Mouse (Mus musculus): ENCODE data around the gene Txnrd1. TPM values are rescaled to one million over a fixed set of nuclear protein-coding genes. Genes with fewer than 3 reads are reported as not detected.

Gene Txnrd1
- total RNA-seq, 2 experiments from 2014 or later = 12.1 to 25.3 TPM

DNA sequence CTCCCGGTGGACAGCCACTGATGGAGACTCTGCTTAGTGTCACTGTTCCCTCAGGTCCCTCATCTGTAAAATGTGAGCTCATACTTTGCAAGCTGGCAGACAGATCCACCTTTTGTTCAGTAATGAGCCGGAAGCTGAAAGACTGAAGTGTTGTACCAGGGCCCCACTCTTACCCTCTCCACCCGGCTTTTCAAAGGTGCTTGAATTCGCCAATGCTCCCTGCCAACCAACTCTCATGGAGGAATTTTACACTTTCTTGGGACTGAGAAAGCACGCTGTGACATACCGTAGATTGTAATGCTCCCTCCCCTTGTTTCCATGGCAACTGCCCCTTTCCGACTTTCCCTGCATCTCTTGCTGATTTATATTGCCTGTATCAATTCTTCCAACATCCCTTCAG is 66.8 kb downstream of the Txnrd1 start:
- no peak for ATAC-seq (replicated peaks; ENCODE audit: low FRiP score, poor library complexity, severe bottlenecking)

DNA sequence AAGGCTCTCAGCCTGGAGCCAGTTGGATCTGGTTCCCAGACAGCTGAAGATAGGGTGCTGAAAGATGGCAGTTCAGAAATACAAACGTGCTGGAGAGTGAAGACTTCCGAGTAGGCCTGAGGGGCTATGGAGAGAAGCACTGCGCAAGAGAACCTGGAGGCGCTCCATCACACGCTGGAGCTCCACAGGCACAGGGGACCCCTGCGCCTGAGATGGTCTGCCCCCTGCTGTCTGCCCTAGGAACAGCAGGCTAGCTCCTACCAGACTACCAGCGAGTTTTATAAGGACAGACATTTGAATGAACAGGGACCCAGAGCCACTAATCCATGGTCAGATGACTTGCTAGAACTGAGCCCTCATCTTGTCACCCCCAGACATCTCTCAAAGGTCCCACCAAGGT is 67.7 kb downstream of the Txnrd1 start:
- peak; percentile 80 for ATAC-seq (replicated peaks; ENCODE audit: low FRiP score, poor library complexity, severe bottlenecking)

DNA sequence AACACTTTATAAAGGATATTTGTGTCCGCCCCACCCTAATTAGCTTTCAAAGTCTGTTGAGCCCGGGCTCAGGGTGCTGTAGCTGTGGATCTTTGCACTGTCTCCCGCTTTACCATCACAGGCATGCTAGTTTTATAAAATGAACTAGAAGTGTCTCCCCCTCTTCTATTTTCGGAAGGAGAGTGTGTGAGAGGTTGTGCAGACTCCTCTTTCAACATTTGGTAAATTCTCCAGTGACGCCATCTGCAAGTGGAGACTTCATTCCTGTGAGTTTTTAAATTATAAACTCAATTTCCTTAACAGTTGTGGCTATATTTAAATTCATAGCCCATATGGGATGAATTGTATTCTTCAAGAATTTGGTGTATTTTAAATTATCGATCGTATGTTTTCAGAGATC is 74.8 kb downstream of the Txnrd1 start:
- no peak for ATAC-seq (replicated peaks; ENCODE audit: low FRiP score, poor library complexity, severe bottlenecking)

DNA sequence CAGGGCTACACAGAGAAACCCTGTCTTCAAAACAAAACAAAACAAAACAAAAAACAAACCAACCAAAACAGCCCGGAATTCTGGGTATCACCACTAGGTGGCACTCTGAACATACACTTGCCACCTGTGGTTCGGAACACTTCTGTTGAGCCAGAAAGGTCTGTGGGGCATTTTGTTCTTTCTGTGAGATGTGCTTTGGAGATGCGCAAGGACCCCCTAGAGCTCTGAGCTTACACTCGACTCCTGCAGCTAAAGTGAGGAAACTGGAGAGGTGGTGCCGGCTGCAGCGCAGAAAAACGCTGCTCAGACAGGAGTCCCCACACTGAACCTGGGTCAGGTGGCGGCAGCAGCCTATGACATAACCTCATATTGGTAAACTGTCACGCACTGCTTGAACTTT is 75.6 kb downstream of the Txnrd1 start:
- 0 out of 2 replicates have a peak, but pooled peaks have one; percentile 50 for ATAC-seq (replicated peaks; ENCODE audit: low FRiP score, poor library complexity, severe bottlenecking)

DNA sequence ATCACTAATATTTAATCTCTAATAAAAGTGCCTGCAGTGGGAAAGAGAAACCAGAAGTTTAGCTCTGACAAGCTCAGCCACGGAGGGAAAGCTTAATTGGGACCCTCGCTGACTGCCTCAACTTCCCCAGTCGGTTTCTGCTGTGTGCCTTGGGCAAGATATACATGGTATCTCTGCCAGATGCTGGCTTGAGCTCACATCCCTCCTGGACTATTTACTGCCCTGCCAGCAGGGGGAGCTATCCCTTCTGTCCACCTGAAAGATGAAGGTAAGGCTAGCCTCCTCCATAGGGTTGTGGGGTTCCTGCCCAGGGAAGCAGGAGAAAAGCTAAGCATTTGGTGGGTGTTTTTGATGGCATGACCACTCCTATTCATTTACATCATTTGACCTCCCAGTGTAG is 76.4 kb downstream of the Txnrd1 start:
- ATAC-seq (replicated peaks; ENCODE audit: low FRiP score, poor library complexity, severe bottlenecking) = no peak

DNA sequence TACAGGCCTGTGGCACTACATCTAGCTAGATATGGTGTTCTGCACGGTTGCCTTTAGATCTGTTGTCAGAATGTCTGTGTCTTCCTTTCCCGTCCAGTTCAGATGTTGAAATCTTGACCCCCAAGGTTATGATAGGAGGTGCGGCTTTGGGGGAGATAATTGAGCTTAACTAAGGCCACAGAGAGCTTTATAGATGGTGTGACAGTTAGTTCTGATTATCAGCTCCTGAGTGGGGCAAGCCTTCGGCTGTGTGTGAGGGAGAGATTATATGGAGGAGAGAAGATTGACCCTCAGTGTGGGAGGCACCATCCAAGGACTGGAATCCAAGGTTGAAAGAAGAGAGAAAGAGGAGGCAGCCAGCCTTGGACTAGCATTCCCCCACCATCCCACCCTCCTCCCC is 79.5 kb downstream of the Txnrd1 start:
- ATAC-seq (replicated peaks; ENCODE audit: low FRiP score, poor library complexity, severe bottlenecking) = no peak

DNA sequence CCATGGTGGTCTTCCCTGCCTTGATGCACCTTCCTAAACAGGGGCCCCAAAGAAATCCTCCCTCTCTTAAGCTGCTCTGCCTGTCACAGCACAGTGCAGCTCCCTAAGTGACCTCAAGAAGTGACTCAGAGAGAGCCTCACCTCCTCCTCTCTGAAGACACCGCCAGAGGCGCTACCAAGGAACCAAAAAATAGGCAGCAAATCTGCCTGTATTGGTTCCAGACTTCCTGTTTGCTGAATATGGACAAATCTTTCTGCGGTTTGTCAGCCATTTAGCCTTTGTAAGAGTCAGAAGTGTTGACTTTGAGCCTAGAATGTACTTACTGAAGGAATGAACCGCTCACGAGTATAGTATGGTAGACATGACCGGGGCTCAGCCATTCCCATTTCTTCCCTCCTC is 80.0 kb downstream of the Txnrd1 start:
- ATAC-seq (replicated peaks; ENCODE audit: low FRiP score, poor library complexity, severe bottlenecking) = no peak

DNA sequence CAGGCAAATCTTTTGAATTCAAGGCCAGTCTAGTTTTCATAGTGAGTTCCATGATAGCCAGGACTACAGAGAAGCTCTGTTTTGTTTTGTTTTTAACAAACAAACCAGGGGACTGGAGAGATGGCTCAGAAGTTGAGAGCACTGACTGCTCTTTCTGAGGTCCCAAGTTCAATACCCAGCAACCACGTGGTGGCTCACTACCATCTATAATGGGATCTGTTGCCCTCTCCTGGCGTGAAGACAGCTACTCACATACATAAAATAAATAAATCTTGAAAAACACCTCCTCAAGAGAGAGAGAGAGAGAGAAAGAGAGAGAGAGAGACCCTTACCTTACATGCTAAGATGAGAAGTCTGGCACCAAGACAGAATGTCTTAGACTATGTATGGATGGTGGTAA is 84.9 kb downstream of the Txnrd1 start:
- ATAC-seq (replicated peaks; ENCODE audit: low FRiP score, poor library complexity, severe bottlenecking) = no peak

DNA sequence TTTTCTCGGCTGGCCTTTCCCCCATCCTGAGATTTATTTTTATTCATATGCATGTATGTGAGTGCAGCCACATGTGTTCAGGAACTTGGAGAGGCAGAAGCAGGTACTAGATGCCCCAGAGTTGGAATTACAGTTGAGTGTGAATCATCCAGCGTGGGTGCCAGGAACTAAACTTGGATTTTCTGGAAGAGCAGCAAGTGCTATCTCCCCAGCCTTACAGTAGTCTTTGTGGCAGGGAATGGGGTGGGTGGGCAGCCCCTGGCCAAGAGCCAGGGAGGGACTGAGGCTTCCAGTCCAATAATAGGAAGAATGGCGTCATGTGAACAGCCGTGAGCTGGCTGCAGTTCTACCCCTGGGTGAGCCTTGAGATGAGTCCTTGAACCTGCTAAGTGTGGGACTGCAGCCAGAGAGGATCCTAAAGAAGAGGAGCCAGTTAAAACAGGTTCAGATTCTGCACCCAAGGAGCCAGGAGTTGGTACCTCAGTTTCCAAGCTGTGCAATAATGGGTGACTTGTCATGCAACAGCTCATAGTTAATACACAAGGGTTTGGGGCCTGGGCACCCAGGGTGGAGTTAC is 85.7 kb downstream of the Txnrd1 start:
- ATAC-seq (replicated peaks; ENCODE audit: low FRiP score, poor library complexity, severe bottlenecking) = no peak

DNA sequence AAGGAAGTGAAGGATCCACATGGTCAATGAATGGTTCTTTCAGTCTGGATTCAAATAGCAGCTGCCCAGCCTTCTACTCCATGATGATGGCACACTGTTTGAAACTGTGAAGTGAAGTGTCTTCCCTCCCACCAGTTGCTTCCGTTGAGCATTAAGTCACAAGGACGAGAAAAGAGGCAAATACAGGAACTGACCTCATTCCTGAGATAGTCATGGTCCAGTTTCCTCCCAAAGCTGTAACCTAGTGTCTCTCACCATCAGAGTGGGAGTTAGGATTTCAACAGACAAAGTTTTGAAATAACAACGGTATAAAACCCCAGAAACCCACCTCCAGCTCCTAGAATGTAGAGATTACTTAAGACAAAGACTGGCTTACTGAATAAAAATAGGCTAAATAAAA is 89.8 kb downstream of the Txnrd1 start:
- ATAC-seq (replicated peaks; ENCODE audit: low FRiP score, poor library complexity, severe bottlenecking) = no peak

DNA sequence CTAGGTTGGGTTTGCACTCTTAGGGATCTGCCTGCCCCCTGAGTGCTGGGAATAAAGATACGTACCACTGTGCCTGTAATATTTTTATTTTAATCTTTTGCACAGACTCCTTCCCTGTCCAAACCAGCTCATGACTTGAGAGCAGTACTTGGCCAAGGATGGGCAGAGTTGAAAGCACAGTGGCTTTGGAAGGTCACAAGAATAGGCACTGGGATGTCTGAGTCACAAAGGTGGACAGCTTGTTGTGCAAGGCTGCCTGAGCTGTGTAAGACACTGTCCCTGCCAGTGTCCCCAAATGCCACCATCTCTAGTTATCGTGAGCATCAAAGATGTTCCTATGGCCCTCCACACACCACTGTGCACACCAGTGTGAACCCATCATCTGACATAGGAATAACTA is 91.0 kb downstream of the Txnrd1 start:
- no peak for ATAC-seq (replicated peaks; ENCODE audit: low FRiP score, poor library complexity, severe bottlenecking)

DNA sequence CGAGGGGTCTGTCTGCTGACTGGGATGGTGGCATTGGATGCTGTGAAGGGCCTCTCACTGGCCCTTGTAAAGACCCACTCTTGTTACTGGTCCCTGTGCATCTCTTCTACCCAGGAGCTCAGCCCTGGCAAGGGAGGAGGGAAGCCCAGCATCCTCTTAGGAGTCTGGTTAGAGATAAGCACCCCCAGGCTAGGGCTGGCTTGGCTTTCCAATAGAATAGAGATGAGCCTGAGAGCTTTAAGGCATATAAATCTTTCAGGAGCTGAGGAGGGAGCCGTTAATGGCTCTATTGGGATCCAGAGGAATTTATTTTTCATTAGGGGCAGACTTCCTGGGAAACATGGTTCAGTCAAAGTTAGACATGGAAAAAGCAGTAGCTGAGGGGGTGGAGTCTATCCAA is 91.9 kb downstream of the Txnrd1 start:
- no peak for ATAC-seq (replicated peaks; ENCODE audit: low FRiP score, poor library complexity, severe bottlenecking)

DNA sequence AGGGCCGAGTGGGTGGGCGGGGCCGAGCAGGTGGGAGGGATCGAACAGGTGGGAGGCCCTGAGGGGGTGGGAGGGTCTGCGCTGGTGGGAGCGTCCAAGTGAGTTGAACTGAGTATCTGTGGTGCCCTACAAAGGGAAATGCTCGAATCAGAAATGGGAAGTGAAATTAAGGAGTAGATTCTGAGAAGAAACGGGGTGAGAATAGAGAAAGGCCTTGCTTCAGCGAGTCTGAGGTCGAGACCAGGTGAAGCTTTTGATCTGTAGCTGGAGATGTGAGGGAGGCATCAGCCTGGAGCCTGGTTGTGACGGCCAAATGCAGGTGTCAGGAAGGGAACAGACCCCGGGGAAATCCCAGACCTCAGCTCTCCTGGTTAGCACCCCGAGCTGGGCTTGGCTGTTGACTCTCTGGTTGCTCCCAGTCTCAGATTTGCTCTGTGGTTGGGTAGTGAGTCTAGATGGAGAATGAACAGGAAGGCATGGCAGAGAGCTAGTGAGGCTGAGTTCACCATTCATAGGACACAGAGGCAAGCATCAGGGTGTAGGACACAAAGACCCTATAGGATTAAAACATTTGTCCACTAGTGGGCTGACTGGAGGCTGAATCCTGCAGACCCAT is 101.4 kb downstream of the Txnrd1 start:
- no peak for ATAC-seq (replicated peaks; ENCODE audit: low FRiP score, poor library complexity, severe bottlenecking)

DNA sequence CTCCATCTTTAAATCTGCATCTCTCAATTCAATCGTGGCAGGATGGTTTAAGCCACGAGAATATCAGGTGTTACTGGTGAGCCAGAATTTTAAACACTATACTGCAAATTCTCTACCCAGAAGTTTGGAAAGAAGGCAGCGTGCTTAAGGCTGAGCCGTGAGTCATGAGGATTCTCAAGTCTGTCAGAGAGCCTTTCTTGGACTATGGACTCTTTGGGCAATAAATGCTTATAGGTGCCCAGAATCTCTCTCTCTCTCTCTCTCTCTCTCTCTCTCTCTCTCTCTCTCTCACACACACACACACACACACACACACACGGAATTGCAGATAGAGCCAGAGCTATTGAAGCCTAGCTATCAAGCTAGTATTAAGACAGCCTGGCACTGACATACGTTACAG is 102.0 kb downstream of the Txnrd1 start:
- no peak for ATAC-seq (replicated peaks; ENCODE audit: low FRiP score, poor library complexity, severe bottlenecking)

Other genes starting within 250 kb of the Txnrd1 start
- gene 1190007I07Rik, start 210.7 kb upstream of the Txnrd1 start, total RNA-seq (2015; ENCODE audit: low replicate concordance) = 1.7 and 2.5 TPM in 2 replicates
- 7.1 and 12.7 TPM in 2 replicates for gene 1190007I07Rik, start 210.7 kb upstream of the Txnrd1 start, total RNA-seq (2017; ENCODE audit: low replicate concordance)
- 11.7 and 14.2 TPM in 2 replicates for gene Tdg, start 204.1 kb upstream of the Txnrd1 start, total RNA-seq (2015; ENCODE audit: low replicate concordance)
- gene Tdg, start 204.1 kb upstream of the Txnrd1 start, total RNA-seq (2017; ENCODE audit: low replicate concordance) = 20.4 and 23.6 TPM in 2 replicates
- not detected in 2 replicates for gene Glt8d2, start 143.3 kb upstream of the Txnrd1 start, total RNA-seq (2015; ENCODE audit: low replicate concordance)
- 0.98 TPM in 1 of 2 replicates, not detected in the other for gene Glt8d2, start 143.3 kb upstream of the Txnrd1 start, total RNA-seq (2017; ENCODE audit: low replicate concordance)
- 4.2 and 7.9 TPM in 2 replicates for gene Hcfc2, start 137.8 kb upstream of the Txnrd1 start, total RNA-seq (2015; ENCODE audit: low replicate concordance)
- gene Hcfc2, start 137.8 kb upstream of the Txnrd1 start, total RNA-seq (2017; ENCODE audit: low replicate concordance) = 7.0 and 9.9 TPM in 2 replicates
- 21.1 and 53.0 TPM in 2 replicates for gene Nfyb, start 69.8 kb upstream of the Txnrd1 start, total RNA-seq (2015; ENCODE audit: low replicate concordance)
- 48.8 and 52.9 TPM in 2 replicates for gene Nfyb, start 69.8 kb upstream of the Txnrd1 start, total RNA-seq (2017; ENCODE audit: low replicate concordance)
- gene Eid3, start 32.7 kb downstream of the Txnrd1 start, total RNA-seq (2015; ENCODE audit: low replicate concordance) = 1.3 TPM in 1 of 2 replicates, not detected in the other
- 1.4 and 5.2 TPM in 2 replicates for gene Eid3, start 32.7 kb downstream of the Txnrd1 start, total RNA-seq (2017; ENCODE audit: low replicate concordance)
- 1.7 and 7.3 TPM in 2 replicates for gene Chst11, start 151.5 kb downstream of the Txnrd1 start, total RNA-seq (2015; ENCODE audit: low replicate concordance)
- gene Chst11, start 151.5 kb downstream of the Txnrd1 start, total RNA-seq (2017; ENCODE audit: low replicate concordance) = 7.0 and 9.5 TPM in 2 replicates